Mouse (Mus musculus) ES-E14 (cell line): Measurements from ENCODE around the gene Creb3. TPM values are rescaled to one million over a fixed set of nuclear protein-coding genes. Genes with fewer than 3 reads are reported as not detected.

Experiments
- DNase-seq: peaks from one replicate; pipeline ENCODE4 v3.0.0-alpha.2; 2013; ENCODE audit warnings: low read depth, low spot score
- H3K27ac ChIP-seq: 2 replicates; pipeline ENCODE4 v1.5.1; 2012; ENCODE audit warnings: low read depth, mild to moderate bottlenecking, low read length, moderate library complexity, mixed read lengths; ENCODE audit not compliant: poor library complexity, insufficient read depth, severe bottlenecking
- H3K36me3 ChIP-seq: 2 replicates; pipeline ENCODE4 v1.6.1; 2012; ENCODE audit warnings: mild to moderate bottlenecking, low read length, moderate library complexity, mixed read lengths; ENCODE audit not compliant: control insufficient read depth, poor library complexity, insufficient read depth, severe bottlenecking
- H3K4me1 ChIP-seq, 2 experiments: fragments of 150-350 bp in 1 of 2; sonication (generic) in 1 of 2; 2 replicates each; pipeline ENCODE4 v1.6.1; 2012; ENCODE audit warnings: low read length in 2 of 2, mild to moderate bottlenecking in 1 of 2, mixed read lengths in 1 of 2; ENCODE audit not compliant: control insufficient read depth in 2 of 2, insufficient read depth in 2 of 2, poor library complexity in 1 of 2
- H3K4me3 ChIP-seq, 2 experiments: fragments of 150-350 bp in 1 of 2; sonication (generic) in 1 of 2; 2 replicates each; pipeline ENCODE4 v1.5.1; 2012; ENCODE audit warnings: low read length in 2 of 2, low read depth in 1 of 2, mild to moderate bottlenecking in 1 of 2, mixed read lengths in 1 of 2; ENCODE audit not compliant: insufficient read depth in 1 of 2, poor library complexity in 1 of 2, severe bottlenecking in 1 of 2
- H3K9ac ChIP-seq: 2 replicates; pipeline ENCODE4 v1.6.1; 2012; ENCODE audit warnings: low read depth, mild to moderate bottlenecking, low read length, mixed read lengths; ENCODE audit not compliant: poor library complexity, insufficient read depth, severe bottlenecking
- H3K9me3 ChIP-seq: fragments of 150-350 bp; sonication (generic); 2 replicates; pipeline ENCODE4 v1.6.1; 2012; ENCODE audit warnings: low read depth, mild to moderate bottlenecking, low read length; ENCODE audit not compliant: control insufficient read depth, insufficient read depth
- CHD2 ChIP-seq: IDR thresholded peaks from 2 replicates; pipeline ENCODE4 v1.6.1; 2014; ENCODE audit warnings: mild to moderate bottlenecking, low read depth, low read length, inconsistent platforms
- HCFC1 ChIP-seq: IDR thresholded peaks from 2 replicates; pipeline ENCODE4 v1.6.1; 2012; ENCODE audit warnings: low read length, inconsistent platforms, borderline replicate concordance; ENCODE audit not compliant: insufficient read depth
- MAFK ChIP-seq: IDR thresholded peaks from 2 replicates; pipeline ENCODE4 v1.6.1; 2014; ENCODE audit warnings: mild to moderate bottlenecking, low read depth, low read length, inconsistent platforms; ENCODE audit not compliant: insufficient read depth
- ZC3H11A ChIP-seq: IDR thresholded peaks from 2 replicates; pipeline ENCODE4 v1.6.1; 2012; ENCODE audit warnings: low read depth, mild to moderate bottlenecking, inconsistent platforms, low read length, borderline replicate concordance
- ZNF384 ChIP-seq: IDR thresholded peaks from 2 replicates; pipeline ENCODE4 v1.6.1; 2012; ENCODE audit warnings: low read depth, low read length, inconsistent platforms
- in situ Hi-C, 2 experiments: fragments of 600-800 bp; cut with MboI; formaldehyde crosslinking; loops; one replicate each; pipeline ENCODE4 v1.15.1; 2025; ENCODE audit warnings: low sequenced_read_pairs in 2 of 2, inconsistent platforms in 1 of 2; ENCODE audit not compliant: unreplicated experiment in 2 of 2
- total RNA-seq: library from RNA; depleted of rRNA; stranded (reverse); fragments of 300-350 nt; gene quantifications from 2 replicates; pipeline ENCODE4 v1.2.3, GENCODE M21; 2012

Gene Creb3
- total RNA-seq, 1 experiment: 51.0 TPM

DNA sequence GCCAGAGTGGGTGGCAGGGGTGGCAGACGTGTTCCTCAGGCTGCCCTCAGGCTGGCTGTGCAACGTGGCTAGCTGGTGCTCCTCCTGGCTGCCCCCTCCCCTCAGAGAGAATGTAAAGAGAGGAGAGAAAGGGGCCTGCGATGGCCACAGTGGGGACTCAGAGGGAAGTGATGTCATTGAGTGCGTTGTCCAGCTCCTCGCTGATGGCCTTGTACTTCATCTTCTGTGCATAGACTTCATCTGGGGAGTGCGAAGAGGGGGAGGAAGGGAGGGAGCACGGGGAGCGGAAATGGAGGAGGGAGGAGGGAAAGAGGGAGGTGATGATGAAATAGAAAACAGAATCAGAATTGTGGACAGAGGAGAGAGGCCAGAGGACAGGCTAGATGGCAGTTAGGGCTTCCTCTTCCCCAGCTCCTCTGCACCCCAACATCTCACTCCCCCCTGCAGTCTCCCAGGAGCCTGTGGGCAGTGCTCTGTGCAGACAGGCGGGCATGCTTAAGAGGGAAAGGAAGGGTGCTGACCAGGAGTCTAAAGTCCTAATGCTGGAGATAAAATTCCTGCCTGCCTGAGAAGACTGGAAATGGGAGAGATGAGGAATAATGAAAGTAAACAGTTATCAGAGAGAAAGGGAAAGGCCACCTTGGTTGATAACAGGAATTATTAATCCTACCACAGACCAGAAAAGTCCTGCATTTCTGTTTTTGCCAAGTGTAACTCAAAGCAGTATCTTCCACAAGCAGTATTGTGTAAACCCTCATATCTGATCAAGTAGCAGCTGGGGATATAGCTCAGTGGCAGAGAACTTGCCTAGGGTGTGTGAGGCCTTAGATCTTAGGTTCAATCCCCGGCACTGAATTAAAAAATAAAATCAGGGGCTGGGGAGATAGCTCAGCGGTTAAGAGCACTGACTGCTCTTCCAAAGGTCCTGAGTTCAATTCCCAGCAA is 46.1 kb upstream of the Creb3 start:
- Histone ChIP-seq H3K4me3 (no peak overlapping the region), H3K4me1 (peaks cover 3 to 28% of the 10 kb centered on the region in 2 experiments; a peak in 2 of 4 replicates), H3K36me3 (peaks cover 12% of the 10 kb centered on the region; the same call in 1 of the 2 replicates), H3K27ac (no peak overlapping the region), H3K9me3 (no peaks in the 10 kb centered on the region), H3K9ac (no peak overlapping the region)
- TF ChIP-seq ZC3H11A (no peak), HCFC1 (no peak)
- in situ Hi-C loops: no loop called here
- no peak for DNase-seq

DNA sequence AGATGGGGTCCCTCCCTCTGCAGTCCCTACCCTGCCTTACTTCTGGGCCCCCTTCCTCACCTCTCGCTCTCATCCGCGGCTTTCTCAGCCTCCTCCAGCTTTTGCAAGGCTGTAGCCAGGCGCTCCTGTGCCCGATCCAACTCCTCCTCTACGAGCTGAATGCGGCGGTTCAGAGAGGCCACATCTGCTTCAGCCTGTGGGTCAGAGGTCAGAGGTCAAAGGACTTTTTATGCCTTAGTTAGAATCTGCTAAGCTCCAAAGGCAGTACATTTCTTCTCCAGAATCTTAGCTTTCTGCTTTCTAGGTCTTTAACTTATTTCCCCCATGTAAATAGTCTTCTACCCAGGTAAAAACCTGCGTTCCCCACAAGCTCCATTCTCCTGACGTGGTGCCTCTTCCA is 42.6 kb upstream of the Creb3 start:
- in situ Hi-C loops: no loop called here
- H3K4me1 ChIP-seq: peaks cover 0 to 26% of the 10 kb centered on the region in 2 experiments; a peak in 2 of 4 replicates
- H3K4me3 ChIP-seq: peak overlapping the region; percentile 23 to 52; a peak in 3 of 4 replicates
- TF ChIP-seq ZNF384 (no peak), MAFK (no peak), ZC3H11A (no peak), HCFC1 (no peak), CHD2 (no peak)
- no peak overlapping the region for H3K27ac ChIP-seq
- no peaks in the 10 kb centered on the region for H3K9me3 ChIP-seq
- H3K36me3 ChIP-seq: peaks cover 10% of the 10 kb centered on the region; the same call in 1 of the 2 replicates
- H3K9ac ChIP-seq: no peak overlapping the region
- DNase-seq: no peak

DNA sequence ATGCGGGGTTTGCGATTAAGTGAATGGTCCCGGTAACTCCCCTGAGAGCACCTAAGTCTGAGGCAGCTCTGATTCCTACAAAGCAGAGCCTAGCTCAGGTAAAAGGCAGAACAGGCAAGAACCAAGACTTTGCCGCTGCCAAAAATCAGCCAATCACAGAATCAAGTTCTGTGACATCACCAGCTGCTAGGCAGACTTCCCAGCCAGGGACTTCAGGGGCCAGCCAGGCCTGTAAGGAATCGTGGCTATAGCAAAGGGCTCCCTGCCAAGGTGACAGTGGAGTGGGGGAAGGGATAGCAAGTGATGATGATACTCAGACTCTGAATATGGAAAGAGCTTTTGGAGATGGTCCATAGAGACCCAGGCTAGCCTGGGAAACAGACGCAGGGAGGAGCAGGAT is 42.2 kb upstream of the Creb3 start:
- Histone ChIP-seq H3K4me3 (no peak overlapping the region), H3K4me1 (peaks cover 0 to 28% of the 10 kb centered on the region in 2 experiments; a peak in 2 of 4 replicates), H3K9ac (no peak overlapping the region), H3K36me3 (peaks cover 9% of the 10 kb centered on the region; the same call in 1 of the 2 replicates), H3K9me3 (no peaks in the 10 kb centered on the region), H3K27ac (no peak overlapping the region)
- TF ChIP-seq CHD2 (peak; percentile 97), ZC3H11A (no peak)
- in situ Hi-C loops: no loop called here
- peak; percentile 74 for DNase-seq

DNA sequence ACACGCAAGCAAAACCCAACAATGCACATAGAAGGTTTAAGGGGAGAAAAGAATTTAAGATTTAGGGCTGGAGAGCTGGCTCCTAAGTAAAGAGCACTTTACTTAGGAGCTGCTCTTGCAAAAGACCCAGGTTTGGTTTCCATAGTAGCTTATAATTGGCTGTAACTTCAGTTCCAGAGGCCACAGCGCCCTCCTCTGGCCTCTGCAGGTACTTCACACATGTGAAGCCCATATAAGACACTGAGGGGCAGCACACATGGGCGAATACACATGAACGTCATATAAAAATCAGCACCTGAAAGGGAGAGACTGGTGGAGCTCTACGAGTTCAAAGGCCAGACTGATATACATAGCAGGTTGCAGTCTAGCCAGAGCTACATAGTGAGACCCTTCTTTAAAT is 34.3 kb upstream of the Creb3 start:
- peak; percentile 62 for DNase-seq
- no peaks in the 10 kb centered on the region for H3K9me3 ChIP-seq
- no peak overlapping the region for H3K4me3 ChIP-seq
- in situ Hi-C loops: no loop called here
- no peak overlapping the region for H3K27ac ChIP-seq
- H3K36me3 ChIP-seq: peaks cover 18% of the 10 kb centered on the region
- H3K9ac ChIP-seq: no peak overlapping the region
- TF ChIP-seq ZC3H11A (0 out of 2 replicates have a peak, but pooled peaks have one; percentile 8), MAFK (no peak)
- H3K4me1 ChIP-seq: peaks cover 0 to 6% of the 10 kb centered on the region in 2 experiments; a peak in 2 of 4 replicates

DNA sequence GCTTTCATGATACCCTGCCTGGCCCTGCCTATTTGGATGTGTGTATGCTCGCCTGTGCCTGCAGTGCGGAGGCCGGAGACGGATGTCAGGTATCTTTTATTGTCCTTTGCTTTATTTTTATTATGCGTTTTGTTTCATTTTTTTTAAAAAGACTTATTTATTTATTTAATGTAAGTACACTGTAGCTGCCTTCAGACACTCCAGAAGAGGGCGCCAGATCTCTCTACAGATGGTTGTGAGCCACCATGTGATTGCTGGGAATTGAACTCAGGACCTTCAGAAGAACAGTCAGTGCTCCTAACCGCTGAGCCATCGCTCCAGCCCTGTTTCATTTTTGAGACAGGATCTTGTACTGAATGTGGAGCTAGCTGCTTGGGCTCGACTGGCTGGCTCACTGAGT is 33.6 kb upstream of the Creb3 start:
- Histone ChIP-seq H3K9ac (no peak overlapping the region), H3K27ac (no peak overlapping the region), H3K4me1 (peaks cover 0 to 8% of the 10 kb centered on the region in 2 experiments; a peak in 2 of 4 replicates), H3K4me3 (no peak overlapping the region), H3K9me3 (no peaks in the 10 kb centered on the region), H3K36me3 (peaks cover 24% of the 10 kb centered on the region)
- in situ Hi-C loops: no loop called here
- TF ChIP-seq MAFK (no peak), ZC3H11A (no peak), ZNF384 (0 out of 2 replicates have a peak, but pooled peaks have one; percentile 35)
- DNase-seq: no peak
